Mouse (Mus musculus): ENCODE measurements around the gene Klrb1c.
"Not testable (repeated sequence)": the region's sequence is repeated elsewhere in the genome, so short reads cannot be mapped to it uniquely, and the experiment has no call there.

DNA sequence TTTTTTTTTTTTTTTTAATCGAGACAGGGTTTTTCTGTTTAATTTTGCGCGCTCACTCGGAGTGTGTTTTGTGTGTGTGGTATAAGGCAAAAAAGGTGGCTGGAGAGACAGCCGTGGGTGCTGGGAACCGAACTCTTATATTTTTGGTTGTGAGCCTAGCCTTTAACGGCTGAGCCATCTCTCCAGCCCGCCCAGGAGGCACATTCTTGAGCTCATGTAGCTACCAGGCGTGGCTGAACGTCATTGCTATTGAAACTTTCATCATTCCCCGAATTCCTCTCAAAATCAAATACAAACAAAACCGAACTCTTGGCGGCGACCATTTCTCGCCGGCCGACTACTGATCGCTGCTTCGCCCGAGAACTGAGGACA is 9.7 kb upstream of the Klrb1c start:
- TF ChIP-seq CTCF (IDR thresholded peaks at IDR 0.05; ENCODE audit: low read depth, low read length); POLR2A (IDR thresholded peaks at IDR 0.05; ENCODE audit: borderline replicate concordance, low read depth, low read length): not testable (repeated sequence)

Data from bone marrow macrophage, adult 2 months (primary cell).